Mouse (Mus musculus) intestine, embryonic 15.5 days (tissue): ENCODE measurements around the gene Rcor3. TPM values are rescaled to one million over a fixed set of nuclear protein-coding genes. Genes with fewer than 3 reads are reported as not detected.
A peak's percentile ranks its signal among the peaks of the same experiment; 100 is the strongest.

Experiments used
- ATAC-seq: fragments of 200-750 bp; cut with Nextera tagmentation; 2 replicates; pipeline ENCODE4 v1.8.0; 2017; ENCODE audit warnings: moderate TSS enrichment, moderate library complexity
- H3K27ac ChIP-seq: fragments of 300-500 bp; sonication (generic); 2 replicates; pipeline ENCODE4 v1.5.1; 2015; ENCODE audit warnings: mild to moderate bottlenecking, inconsistent platforms
- H3K27me3 ChIP-seq: fragments of 300-500 bp; sonication (generic); replicated peaks from 2 replicates; pipeline ENCODE4 v1.6.1; 2015; ENCODE audit warnings: inconsistent platforms
- H3K36me3 ChIP-seq: fragments of 300-500 bp; sonication (generic); 2 replicates; pipeline ENCODE4 v1.6.1; 2015; ENCODE audit warnings: inconsistent platforms
- H3K4me1 ChIP-seq: fragments of 300-500 bp; sonication (generic); replicated peaks from 2 replicates; pipeline ENCODE4 v1.6.1; 2015; ENCODE audit warnings: inconsistent platforms
- H3K4me2 ChIP-seq: fragments of 300-500 bp; sonication (generic); replicated peaks from 2 replicates; pipeline ENCODE4 v1.6.1; 2015; ENCODE audit warnings: mild to moderate bottlenecking, inconsistent platforms
- H3K4me3 ChIP-seq: fragments of 300-500 bp; sonication (generic); replicated peaks from 2 replicates; pipeline ENCODE4 v1.5.1; 2015; ENCODE audit warnings: inconsistent platforms
- H3K9ac ChIP-seq: fragments of 300-500 bp; sonication (generic); 2 replicates; pipeline ENCODE4 v1.6.1; 2015; ENCODE audit warnings: inconsistent platforms
- H3K9me3 ChIP-seq: fragments of 300-500 bp; sonication (generic); 2 replicates; pipeline ENCODE4 v1.6.1; 2016; ENCODE audit warnings: inconsistent platforms
- WGBS: fragments of 180-500 bp; shearing (Covaris S2); methylation state at CpG from one replicate; pipeline ENCODE4 v1.1.7; 2015; 5-methylcytosine and 5-hydroxymethylcytosine counted together
- polyA plus RNA-seq: library from polyadenylated mRNA; unstranded; fragments of >200 nt; fragmentation: Nextera tagmentation; extraction: Ambion mirVana; gene quantifications from 2 replicates; pipeline ENCODE4 v1.2.1, GENCODE M21; 2015

The Rcor3 gene
- 21.4 and 25.5 TPM in 2 replicates for polyA plus RNA-seq

DNA sequence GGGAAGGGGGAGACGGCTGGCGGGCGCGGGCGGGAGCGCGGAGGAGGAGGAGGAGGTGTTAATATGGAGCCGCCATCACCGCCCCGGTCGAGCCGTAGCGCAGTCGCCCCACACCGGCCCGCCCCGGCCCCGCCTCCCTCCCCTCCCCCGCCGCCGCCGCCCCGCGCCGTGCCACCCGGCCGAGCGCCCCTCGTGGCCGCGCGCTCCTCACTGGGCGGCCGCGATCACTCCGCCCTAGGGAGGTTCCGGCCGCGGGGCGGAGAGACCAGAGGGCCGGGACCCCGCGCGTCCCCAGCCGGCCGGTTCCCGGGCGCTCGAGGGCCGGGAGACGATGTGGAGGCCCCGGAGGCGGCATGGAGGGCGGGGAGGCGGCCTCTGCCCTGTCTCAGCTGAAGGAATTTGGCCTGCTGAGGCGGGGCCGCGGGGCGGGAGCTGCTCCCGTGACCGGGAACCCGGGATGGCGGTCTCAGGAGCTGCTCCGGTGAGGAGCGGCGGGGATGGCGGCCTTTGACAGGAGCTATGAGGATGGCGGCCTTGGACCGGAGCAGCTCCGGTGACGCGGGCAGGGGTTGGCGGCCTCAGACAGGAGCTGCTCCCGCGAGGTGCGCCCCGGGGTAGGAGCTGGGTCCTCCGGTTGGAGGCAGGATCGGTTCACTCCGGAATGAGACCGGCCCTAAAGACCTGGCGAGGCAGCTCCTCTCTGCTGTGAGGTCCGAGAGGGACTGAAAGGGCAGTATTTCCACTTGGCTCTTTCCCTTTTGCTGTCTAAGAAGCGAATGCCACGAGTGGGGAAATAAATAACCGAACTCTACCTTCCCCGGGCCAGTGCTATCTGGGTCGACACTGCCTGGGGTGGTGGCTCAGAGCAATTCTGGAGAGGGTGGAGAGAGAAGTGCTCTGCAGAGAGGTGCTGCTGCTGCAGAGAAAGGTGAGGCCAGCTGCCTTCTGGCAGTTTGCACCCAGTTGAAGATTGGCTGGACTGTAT is at the start of gene Rcor3:
Gene Rcor3, minus strand, starts transcription at position 137 of the 985 bp plus-strand sequence.
- Histone ChIP-seq H3K27me3 (no peaks in the 10 kb centered on the region), H3K4me3 (peak within 1 kb of the TSS; percentile 82), H3K27ac (peak within 1 kb of the TSS; percentile 95), H3K36me3 (0 out of 2 replicates have a peak, but pooled peaks cover 3% of the 10 kb centered on the region), H3K4me1 (peaks cover 8% of the 10 kb centered on the region; the same call in 1 of the 2 replicates), H3K4me2 (peak within 1 kb of the TSS; percentile 88), H3K9me3 (no peaks in the 10 kb centered on the region), H3K9ac (peak within 1 kb of the TSS; percentile 90)
- WGBS, result under 1% methylated on average over 53 of the region's 88 CpGs
- ATAC-seq, result peak; percentile 88

- no peak overlapping the region for H3K27ac ChIP-seq
- no peaks in the 10 kb centered on the region for H3K36me3 ChIP-seq
- H3K9ac ChIP-seq, result no peak overlapping the region
- H3K27me3 ChIP-seq, result no peaks in the 10 kb centered on the region
- no peak overlapping the region for H3K4me2 ChIP-seq
- no peaks in the 10 kb centered on the region for H3K4me1 ChIP-seq
- H3K9me3 ChIP-seq, result no peaks in the 10 kb centered on the region
- no peak overlapping the region for H3K4me3 ChIP-seq
- 0 out of 2 replicates have a peak, but pooled peaks have one; percentile 41 for ATAC-seq
- WGBS, result 75% methylated on average over 4 of the region's 4 CpGs
Observed at GRCm38 (mm10) chr1:192181696-192182257, 43.9 kb upstream of the Rcor3 start.

GRCm38 (mm10) chr1:192179877-192180276 is 42.0 kb upstream of the Rcor3 start:
- 50% methylated on average over 3 of the region's 3 CpGs for WGBS

DNA sequence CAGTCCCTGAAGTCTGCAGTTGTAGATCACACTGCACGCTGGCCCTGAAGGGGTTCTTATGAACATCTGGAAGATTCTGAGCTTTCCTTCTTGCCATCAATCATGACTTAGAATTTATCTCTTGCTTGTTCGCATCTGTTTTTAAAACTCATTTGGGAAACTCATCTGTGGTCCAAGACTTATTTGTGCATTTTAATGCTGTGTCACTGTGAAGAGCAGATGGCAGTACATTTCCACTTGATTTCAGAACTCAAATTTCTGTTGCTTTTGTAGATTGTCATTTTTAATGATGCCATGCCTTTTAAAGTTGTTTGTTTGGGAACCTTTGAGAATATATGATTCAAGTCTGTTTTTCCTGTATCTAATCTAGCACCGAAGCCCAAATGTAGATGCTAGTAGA is 33.6 kb upstream of the Rcor3 start:
- 79% methylated on average over 3 of the region's 3 CpGs for WGBS
- ATAC-seq, result no peak

More at GRCm38 (mm10) chr1:192179877-192180276, 42.0 kb upstream of the Rcor3 start:
- no peak overlapping the region for H3K4me2 ChIP-seq
- H3K9me3 ChIP-seq, result no peaks in the 10 kb centered on the region
- H3K4me3 ChIP-seq, result no peak overlapping the region
- H3K9ac ChIP-seq, result no peak overlapping the region
- H3K27ac ChIP-seq, result no peak overlapping the region
- H3K4me1 ChIP-seq, result no peaks in the 10 kb centered on the region
- no peaks in the 10 kb centered on the region for H3K27me3 ChIP-seq
- no peaks in the 10 kb centered on the region for H3K36me3 ChIP-seq
- no peak for ATAC-seq

GRCm38 (mm10) chr1:192151179-192151578 is 13.3 kb upstream of the Rcor3 start:
- Histone ChIP-seq H3K9me3 (no peaks in the 10 kb centered on the region), H3K9ac (no peak overlapping the region), H3K4me2 (no peak overlapping the region), H3K27ac (no peak overlapping the region), H3K36me3 (no peaks in the 10 kb centered on the region), H3K4me3 (no peak overlapping the region), H3K4me1 (no peaks in the 10 kb centered on the region), H3K27me3 (no peaks in the 10 kb centered on the region)
- ATAC-seq, result no peak
- WGBS, result 75% methylated on average over 4 of the region's 4 CpGs

More for the DNA sequence above, 33.6 kb upstream of the Rcor3 start:
- Histone ChIP-seq H3K9me3 (no peaks in the 10 kb centered on the region), H3K9ac (no peak overlapping the region), H3K4me3 (no peak overlapping the region), H3K4me2 (no peak overlapping the region), H3K27ac (no peak overlapping the region), H3K27me3 (no peaks in the 10 kb centered on the region), H3K36me3 (no peaks in the 10 kb centered on the region), H3K4me1 (no peaks in the 10 kb centered on the region)

DNA sequence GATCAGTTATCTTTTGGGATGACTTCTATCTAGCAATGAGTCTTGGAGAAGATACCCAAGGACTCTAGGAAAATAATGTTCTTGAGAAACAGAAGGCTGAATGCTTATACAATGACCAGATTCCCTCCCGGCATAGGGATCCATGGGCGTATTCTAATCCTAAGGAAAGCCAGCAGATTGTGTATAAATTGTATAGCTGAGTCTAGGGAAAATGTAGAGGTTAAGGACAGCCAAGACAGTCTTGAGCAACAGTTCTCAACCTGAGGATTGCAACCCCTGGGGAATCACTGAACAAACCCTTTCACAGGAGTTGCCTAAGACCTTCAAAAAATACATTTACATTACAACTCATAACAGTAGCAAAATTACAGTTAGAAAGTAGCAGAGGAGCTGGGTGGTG is 2.5 kb upstream of the Rcor3 start:
- Histone ChIP-seq H3K36me3 (no peaks in the 10 kb centered on the region), H3K27me3 (no peaks in the 10 kb centered on the region), H3K4me2 (no peak overlapping the region), H3K9me3 (no peaks in the 10 kb centered on the region), H3K27ac (no peak overlapping the region), H3K4me3 (no peak overlapping the region), H3K4me1 (peaks cover 8% of the 10 kb centered on the region; the same call in 1 of the 2 replicates), H3K9ac (no peak overlapping the region)
- ATAC-seq, result no peak
- 95% methylated on average over 2 of the region's 2 CpGs for WGBS

- H3K4me2 ChIP-seq, result peak overlapping the region; percentile 88
- peaks cover 8% of the 10 kb centered on the region; the same call in 1 of the 2 replicates for H3K4me1 ChIP-seq
- no peaks in the 10 kb centered on the region for H3K27me3 ChIP-seq
- peak overlapping the region; percentile 95 for H3K27ac ChIP-seq
- no peaks in the 10 kb centered on the region for H3K9me3 ChIP-seq
- under 1% methylated on average over 50 of the region's 61 CpGs for WGBS
- H3K4me3 ChIP-seq, result peak overlapping the region; percentile 82
- ATAC-seq, result peak; percentile 48
- 0 out of 2 replicates have a peak, but pooled peaks cover 3% of the 10 kb centered on the region for H3K36me3 ChIP-seq
- peak overlapping the region; percentile 90 for H3K9ac ChIP-seq
Observed at GRCm38 (mm10) chr1:192137291-192137925, 454 bp downstream of the Rcor3 start.

DNA sequence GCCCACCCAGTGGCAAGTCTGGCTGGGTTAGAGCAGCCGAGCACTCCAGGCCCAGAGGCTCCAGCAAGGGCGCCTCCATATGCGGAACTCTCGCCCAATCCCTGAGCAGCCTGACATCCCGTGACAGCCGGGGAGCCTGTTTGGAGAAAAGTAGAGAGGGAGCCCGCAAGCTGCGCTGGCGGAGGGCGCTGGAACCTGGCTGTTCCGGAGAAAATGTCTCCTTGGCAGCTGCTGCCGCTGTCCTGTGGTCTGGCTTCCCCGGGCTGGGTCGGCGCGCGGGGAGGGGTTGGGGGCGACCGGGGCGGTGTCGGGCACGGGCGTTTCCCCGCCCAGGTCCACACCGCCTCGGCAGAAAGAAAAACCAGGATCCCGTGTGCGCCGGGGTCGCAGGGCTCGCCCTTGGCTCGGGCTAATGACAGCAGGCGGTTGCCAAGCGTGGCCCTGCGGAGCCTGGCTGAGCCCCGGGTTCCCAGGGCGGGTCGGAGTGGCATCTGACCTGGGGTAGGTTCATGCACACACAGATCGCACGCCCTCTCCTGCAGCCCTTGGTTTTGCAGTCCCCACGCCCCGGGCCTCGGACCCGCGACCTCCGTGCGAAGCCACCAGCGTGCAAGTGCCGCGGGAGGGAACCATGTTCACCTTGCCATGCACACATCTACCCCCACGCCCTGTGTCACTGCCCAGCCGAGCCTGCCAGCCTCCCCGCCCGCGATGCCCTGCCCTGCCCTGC is 1.1 kb downstream of the Rcor3 start:
- Histone ChIP-seq H3K4me2 (peak overlapping the region; percentile 88), H3K27me3 (no peaks in the 10 kb centered on the region), H3K27ac (peak overlapping the region; percentile 95), H3K4me3 (peak overlapping the region; percentile 82), H3K36me3 (0 out of 2 replicates have a peak, but pooled peaks cover 3% of the 10 kb centered on the region), H3K9me3 (no peaks in the 10 kb centered on the region), H3K4me1 (peaks cover 8% of the 10 kb centered on the region; the same call in 1 of the 2 replicates), H3K9ac (peak overlapping the region; percentile 90)
- ATAC-seq, result peak; percentile 74
- under 1% methylated on average over 55 of the region's 55 CpGs for WGBS

DNA sequence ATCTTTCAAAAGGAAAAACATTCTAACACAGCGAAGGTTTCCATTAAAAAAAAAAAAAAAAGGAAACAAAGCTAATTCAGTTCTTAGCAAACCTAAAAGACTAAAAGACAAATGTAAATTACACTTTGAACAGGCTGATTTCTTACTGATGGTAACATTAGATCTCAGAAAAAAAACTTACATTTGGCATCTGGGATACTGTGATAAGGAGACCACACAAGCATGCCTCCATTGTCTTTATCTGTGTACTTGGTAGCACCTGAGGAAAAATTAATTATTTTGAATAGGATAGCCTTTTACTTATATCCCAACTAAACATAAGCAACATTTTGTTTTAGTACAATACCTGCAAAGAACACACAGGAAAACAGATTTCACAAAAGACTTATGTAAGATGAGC is 7.7 kb downstream of the Rcor3 start:
- Histone ChIP-seq H3K9me3 (no peaks in the 10 kb centered on the region), H3K4me1 (no peaks in the 10 kb centered on the region), H3K36me3 (0 out of 2 replicates have a peak, but pooled peaks cover 8% of the 10 kb centered on the region), H3K9ac (no peak overlapping the region), H3K4me2 (no peak overlapping the region), H3K27me3 (no peaks in the 10 kb centered on the region), H3K4me3 (no peak overlapping the region), H3K27ac (no peak overlapping the region)
- 93% methylated on average over 1 of the region's 1 CpGs for WGBS
- no peak for ATAC-seq

- no peak overlapping the region for H3K4me3 ChIP-seq
- H3K27me3 ChIP-seq, result no peaks in the 10 kb centered on the region
- no peak for ATAC-seq
- WGBS, result 87% methylated on average over 8 of the region's 8 CpGs
- no peaks in the 10 kb centered on the region for H3K9me3 ChIP-seq
- H3K4me2 ChIP-seq, result no peak overlapping the region
- no peak overlapping the region for H3K27ac ChIP-seq
- H3K4me1 ChIP-seq, result no peaks in the 10 kb centered on the region
- no peak overlapping the region for H3K9ac ChIP-seq
- H3K36me3 ChIP-seq, result peaks cover 13% of the 10 kb centered on the region; the same call in 1 of the 2 replicates
Observed at GRCm38 (mm10) chr1:192128343-192128742, 9.5 kb downstream of the Rcor3 start.

DNA sequence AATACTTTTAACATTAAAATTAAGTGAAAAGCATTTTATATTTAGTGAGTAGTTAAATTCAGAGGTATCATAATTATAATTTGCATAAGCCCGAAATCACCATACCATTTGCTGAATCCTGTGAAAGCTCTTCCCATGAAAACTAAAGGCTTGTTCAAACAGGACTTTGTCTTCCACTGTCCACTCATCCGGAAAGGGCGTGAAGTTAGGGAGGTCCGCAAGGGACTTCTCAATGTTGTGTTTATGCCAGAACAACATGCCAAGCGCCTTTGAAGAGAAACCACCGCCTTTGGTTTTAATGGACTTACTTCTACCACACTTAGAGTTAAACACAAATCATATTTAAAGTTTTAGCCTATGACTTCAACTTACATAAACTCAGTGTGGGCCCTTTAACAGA is 12.1 kb downstream of the Rcor3 start:
- ATAC-seq, result no peak
- 89% methylated on average over 6 of the region's 6 CpGs for WGBS

More for the DNA sequence above, 12.1 kb downstream of the Rcor3 start:
- H3K9me3 ChIP-seq, result no peaks in the 10 kb centered on the region
- no peak overlapping the region for H3K4me3 ChIP-seq
- no peak overlapping the region for H3K4me2 ChIP-seq
- no peaks in the 10 kb centered on the region for H3K27me3 ChIP-seq
- no peak overlapping the region for H3K9ac ChIP-seq
- H3K4me1 ChIP-seq, result no peaks in the 10 kb centered on the region
- no peak overlapping the region for H3K27ac ChIP-seq
- peaks cover 23% of the 10 kb centered on the region; the same call in 1 of the 2 replicates for H3K36me3 ChIP-seq
